Mouse (Mus musculus) thymus, postnatal 0 days (tissue): ENCODE results near the gene Mob3b. TPM values are rescaled to one million over a fixed set of nuclear protein-coding genes. Genes with fewer than 3 reads are reported as not detected.

Experiments
- DNase-seq: peaks from one replicate; pipeline ENCODE4 v3.0.0-alpha.2; 2015; ENCODE audit warnings: low spot score
- polyA plus RNA-seq: library from polyadenylated mRNA; unstranded; fragments of >200 nt; fragmentation: Nextera tagmentation; extraction: Ambion mirVana; gene quantifications from 2 replicates; pipeline ENCODE4 v1.2.1, GENCODE M21; 2015

The Mob3b gene
- polyA plus RNA-seq, 1 experiment from 2014 or later, result 6.2 TPM

DNA sequence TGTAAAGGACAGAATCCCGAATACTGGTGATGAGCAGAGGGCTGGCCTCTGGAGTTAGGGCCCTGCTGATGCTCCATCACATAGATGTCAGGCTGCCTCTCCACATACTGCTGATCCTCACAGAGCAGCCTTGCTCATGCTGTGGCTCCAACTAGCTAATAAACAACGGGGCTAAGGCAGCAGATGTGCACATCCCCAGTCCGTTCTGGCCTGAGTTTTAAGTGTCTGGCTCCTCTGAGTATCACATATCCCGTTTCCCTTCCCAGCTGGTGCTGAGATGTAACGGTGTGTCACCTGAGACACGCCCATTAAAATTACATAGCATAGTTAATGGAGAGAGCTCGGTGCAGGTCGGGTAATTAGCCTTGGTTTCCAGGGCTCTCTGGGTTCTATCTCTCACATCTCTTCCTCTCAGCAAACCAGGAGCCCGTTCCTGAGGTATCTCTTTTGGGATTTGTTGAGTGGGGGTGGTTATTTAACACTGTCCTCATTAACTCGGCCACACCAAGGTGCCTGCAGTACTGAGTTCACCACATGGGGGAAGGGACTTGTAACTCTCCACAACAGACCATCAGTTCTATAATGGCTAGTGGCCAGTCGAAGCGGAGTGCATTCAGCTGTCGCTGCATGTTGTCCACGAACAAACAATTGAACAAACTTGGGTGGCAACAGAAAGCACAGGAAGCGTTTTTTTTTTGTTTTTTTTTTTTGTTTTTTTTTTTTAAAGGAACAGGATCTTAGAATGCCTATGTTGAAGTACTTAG lies 92.0 kb downstream of the Mob3b start:
- DNase-seq, result no peak

DNA sequence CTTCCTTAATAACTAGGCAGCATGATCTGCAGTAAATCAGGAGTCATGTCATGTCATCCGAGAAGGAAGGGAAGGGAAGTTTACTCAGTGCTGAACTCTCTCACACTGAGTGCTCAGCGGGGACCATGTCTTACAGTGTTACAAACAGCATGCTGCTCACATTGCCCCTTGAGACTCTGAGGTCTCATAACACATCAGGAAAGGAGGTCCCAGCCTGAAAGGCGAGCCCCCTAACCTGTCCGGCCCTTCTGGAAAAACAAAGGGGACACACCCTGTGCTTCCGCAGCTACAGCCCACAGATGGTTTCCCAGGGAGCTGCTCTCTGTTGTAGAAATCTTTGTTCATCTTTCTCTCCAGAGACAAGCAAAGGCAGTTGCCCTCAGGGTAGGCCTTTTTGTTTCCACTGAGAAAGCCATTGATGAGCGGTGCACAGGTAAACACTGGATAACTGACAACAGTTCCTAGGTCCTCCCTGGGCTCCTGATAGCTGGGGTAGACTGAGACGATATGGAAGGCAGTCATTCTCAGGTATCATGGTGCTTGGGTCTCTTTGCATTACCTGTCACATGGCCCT lies 94.1 kb downstream of the Mob3b start:
- no peak for DNase-seq

DNA sequence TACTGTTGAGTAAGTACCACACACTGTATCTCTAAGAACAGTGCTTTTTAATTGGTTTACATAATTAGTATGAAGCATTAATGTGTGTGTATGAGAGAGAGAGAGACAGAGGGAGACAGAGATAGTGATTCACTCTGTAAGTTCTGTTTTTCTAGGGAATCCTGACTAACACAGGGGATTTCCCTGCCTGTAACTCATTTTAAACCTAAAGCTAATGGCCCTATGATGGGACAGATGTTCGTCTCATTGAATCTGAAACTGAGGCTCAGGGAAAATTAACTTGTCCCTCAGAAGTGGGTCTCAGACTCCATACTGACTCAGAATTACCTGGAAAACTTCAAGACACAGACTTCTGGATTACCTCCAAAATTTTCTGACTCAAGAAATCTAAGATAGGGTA lies 96.3 kb downstream of the Mob3b start:
- no peak for DNase-seq

DNA sequence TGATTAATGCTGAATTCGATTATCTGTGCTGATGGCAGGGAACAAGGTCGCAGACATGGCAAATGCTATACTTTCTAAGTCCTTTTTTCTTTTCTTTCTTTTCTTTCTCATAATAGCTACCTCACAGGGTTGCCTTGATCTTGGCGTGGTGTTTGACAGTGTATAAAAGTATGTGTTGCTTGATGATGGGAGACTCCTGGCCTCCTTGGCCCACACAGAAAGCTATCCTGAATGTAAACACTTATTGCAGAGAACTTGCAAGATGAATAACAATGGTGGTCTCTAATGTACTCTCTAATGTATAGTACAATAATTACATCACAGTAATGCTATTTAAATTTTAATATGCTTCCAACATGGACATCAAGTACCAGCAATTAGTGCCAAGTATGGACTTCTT lies 96.9 kb downstream of the Mob3b start:
- no peak for DNase-seq

DNA sequence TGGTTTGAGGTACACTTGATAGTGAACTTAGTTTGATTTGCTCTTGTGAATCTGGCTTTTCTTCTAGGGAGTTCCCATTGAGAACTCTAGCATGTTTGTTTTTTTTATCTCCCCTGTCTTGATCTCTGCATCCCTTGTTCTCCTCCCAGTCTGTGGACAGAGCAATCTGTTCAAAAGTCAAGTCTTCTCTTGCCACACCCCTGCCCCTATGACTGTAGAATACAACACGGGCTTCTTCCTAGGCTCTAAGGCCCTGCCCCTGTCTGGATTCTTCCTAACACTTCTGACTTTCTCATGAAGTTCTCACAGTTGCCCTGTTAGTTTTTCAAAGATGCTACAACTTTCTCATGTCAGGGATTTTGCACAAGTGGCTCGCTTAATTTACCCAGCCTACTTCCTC lies 102.9 kb downstream of the Mob3b start:
- DNase-seq, result no peak

DNA sequence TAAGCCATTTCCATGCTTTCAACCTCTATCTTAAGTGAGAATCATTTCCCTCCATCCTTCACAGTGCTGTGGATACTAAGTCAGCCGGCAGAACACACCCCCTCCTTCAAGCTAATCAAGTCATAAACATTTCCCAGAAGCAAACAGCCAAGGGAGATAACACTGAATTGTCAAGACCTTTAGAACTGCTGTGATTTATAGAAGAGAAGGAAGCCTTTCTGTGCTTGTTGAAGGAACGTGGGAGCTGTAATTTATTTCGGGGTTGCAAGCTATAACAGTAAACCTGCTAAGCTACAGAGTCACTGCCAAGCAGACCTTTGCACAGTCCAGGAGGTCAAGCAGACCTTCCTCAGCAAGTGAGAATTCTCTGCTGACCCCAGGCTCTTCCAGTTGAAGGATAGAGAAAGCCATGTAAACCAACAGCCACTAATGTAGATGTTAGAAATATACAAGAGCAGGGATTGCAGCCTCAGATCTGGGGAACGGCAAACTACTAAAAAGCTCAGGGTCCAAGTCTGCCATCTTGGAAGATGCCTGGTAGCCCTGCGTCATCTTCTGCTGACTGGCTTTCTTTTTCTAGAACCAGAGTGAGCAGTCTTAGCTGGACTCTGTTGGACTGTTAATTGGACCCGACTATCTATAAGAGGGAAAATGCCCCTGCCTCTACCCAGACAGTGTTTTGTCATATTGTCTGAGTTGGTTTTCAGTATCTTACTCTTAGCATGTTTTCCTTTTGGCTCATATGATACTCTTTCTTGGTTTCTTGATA lies 104.9 kb downstream of the Mob3b start:
- no peak for DNase-seq

DNA sequence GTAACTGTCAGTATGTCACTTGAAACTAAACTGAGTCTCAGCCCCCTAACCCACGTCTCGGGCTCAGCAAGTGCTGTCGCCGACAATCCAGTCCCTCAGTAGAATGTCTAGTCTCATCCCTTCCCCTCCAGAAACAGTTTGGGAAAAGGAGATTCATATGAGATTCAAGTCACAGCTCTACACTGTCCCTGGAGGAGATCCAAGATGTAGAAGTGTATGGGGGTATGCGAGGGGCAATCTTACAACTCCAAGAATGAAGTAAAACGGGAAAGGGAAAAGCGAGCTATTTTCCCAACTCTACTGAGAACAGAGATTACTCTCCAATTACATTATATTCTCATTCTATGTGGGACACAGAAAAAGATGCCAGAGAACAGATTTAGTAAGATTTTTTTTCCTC lies 106.1 kb downstream of the Mob3b start:
- no peak for DNase-seq

DNA sequence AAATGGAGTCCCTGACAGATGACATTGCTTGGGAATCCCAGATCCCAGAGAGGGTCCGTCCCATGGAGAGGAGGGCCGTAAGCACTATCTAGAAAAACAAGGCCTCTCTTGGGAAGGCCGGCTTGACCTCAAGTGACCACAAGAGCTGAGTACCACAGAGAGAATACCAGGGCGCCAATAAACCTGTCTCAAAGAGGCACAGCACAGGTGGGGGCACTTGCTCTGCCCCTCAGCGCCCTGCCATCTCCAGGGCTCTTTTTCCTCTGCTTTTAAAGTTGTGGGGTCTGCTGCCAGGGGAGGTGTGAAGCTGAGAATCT lies 107.6 kb downstream of the Mob3b start:
- no peak for DNase-seq

DNA sequence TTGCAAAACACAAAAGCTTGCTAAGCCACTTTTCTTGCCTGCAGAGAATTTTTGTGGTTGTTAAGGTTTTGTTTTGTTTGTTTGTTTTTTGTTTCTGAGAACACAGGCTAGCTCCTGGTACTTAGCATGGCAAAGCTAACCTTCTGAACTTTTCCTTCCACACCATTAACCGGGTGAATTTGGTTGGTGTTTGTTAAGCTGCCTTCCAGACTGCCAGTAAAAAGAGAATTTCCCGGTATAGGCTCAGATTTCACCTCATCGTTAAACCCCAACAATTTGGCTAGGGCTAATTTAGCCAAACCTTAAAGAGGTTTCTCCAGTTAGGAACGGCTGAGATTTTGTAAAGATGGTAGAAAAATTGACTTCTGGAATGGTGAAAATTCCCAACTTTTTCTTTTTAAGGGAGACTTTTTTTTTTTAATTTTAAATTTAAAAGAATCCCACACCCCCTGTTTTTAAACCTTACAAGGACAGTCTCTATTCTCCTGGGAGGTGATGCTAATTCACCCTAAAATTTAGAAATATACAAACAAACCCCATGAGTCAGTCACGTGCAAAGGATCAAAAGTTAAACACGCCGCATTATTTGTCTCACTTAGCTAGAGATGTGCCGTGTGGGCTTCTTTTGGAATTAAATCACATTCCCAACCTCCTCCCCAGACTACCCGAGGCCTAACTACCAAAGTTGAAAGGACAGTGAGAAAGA lies 108.1 kb downstream of the Mob3b start:
- DNase-seq, result no peak

DNA sequence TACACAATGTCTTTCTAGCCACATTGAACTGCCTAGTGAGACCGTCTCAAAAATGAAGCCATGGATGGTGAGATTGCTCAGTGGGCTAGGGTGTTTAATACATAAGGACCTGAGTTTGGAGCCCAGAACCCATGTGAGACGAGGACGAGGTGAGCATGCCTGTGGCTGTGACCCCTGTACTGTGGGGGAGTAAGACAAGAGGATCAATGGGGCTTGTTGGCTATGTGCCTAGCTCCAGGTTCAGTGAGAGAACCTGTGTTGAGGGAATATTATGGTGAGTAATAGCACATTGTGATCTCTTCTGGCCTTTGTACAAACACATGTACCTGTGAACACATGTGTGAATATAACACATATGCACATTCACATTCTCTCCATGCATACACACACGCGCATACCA lies 116.4 kb downstream of the Mob3b start:
- no peak for DNase-seq

DNA sequence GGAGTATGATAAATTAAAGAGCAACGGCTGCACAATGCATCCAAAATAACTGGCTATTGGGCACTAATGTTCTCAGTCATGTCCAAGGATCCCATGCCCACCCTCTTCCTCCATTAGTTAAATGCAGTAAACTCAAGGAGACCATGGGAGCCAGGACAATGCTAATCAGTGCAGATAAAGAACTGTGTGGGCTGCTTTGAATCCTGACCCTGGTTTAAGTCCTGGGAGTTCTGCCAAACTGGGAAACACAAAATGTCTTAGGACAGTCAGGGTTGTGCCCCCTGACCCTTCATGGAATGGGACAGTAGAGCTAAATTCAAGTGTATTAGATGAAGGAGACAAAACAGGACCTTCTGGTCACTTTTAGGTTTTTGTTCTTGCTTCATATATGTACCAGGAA lies 117.0 kb downstream of the Mob3b start:
- no peak for DNase-seq

DNA sequence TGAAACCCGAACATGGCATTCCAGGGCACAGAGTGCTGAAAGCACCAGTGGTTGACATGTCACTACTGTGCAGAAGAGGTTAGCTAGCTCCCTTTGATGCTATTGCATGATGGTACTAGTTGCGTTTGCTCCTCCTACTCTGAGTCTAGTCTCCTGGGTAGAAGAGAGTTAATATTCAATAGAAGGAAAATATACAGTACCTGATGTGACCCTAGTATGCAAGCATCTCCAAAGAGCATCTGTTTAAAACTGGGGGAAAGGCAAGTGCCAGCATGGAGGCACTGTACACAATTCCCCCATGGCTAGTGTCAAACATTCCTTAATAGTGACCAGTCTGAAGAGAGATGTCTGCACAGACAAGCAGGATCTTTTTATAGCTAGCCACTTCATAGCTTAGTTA lies 119.5 kb downstream of the Mob3b start:
- no peak for DNase-seq

DNA sequence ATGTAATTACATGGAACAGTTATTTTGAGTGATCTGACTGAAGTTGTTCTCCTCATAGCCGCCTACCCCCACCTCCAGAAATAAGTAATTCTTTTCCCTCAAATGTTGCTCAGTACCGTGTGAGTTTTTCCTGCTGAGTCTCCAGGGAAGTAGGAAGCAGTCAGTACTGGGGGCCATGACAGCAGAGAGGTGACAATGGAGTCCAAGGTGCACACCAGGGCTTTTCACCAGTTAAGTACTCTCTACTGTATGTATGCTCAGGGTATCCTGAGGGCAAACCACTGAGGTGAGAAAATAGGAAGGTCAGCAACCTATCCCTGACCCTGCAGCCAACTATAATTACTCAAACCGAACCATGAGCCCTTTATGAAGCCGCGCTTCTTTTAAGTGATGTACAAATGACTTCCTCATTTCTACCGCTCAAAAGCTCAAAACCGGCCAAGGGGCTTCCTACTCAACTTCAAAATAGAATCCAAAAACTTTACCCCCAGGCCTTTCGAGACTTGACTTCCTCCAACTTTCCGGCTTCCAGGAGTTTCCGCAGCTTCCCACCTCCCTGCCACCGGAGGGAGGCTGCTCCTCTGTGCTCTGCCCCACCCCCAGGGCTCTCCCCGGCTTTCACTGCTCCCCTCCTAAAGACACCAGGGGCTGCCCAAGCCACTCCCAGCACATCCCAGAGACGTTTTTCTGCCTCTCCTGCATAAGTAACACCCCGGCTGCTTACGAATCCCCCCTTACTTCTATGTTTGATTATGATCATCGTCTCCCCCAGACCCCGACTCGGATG lies 122.6 kb downstream of the Mob3b start:
- no peak for DNase-seq

DNA sequence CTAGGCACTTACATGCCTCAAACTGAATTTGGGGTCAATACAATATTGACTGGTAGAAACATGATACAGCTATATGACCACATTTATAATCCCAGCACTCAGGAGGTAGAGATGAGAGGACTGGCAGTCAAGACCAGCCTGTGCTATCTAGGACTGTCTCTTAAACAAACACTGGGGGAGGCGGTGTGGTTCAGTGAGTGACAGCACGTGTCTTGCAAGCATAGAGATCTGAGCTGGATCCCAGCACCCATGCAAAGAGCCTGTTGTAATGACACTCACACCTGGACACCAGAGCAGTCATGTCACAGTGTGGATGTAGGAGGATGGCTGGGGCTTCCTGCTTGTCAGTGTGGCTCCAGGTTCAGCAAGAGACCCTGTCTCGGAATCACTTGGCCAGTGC lies 124.5 kb downstream of the Mob3b start:
- no peak for DNase-seq

DNA sequence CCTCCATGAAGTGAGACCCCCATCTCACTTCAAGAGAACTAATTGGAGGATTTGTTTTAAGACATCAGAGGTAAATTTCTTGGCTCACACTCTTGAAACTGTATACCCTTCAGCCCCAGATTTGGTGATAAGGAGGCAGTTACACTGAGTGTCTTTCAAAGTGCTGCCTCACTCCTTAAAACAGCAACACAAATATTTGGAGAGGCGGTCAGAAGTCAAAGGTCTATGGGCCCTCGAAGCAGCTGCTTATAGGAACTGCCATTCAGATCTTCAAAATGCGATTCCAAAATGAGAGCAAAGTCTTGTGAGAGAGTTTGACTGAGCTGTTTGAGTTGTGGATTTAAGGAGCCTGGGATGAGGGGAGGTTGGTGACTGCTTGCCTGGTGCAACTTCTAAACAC lies 125.7 kb downstream of the Mob3b start:
- no peak for DNase-seq

DNA sequence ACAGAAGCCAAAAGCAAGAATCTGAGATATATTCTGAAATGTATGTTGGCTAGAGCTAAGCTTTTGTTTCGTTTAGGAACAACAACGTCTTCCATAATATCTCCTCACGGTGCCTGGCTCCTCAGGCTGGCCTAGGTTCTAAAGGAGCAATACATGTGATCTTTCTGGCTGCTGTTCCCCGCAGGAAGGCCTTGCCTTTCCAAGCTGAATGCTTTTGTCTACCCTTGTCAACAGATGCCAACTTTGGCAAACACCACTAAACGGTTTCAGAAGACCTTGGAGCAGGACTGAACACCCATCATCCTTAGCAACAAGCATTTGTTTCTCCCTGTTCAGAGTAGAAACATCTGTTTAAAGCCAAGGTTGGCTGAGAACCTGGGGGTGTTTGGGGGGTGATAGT lies 126.1 kb downstream of the Mob3b start:
- no peak for DNase-seq

DNA sequence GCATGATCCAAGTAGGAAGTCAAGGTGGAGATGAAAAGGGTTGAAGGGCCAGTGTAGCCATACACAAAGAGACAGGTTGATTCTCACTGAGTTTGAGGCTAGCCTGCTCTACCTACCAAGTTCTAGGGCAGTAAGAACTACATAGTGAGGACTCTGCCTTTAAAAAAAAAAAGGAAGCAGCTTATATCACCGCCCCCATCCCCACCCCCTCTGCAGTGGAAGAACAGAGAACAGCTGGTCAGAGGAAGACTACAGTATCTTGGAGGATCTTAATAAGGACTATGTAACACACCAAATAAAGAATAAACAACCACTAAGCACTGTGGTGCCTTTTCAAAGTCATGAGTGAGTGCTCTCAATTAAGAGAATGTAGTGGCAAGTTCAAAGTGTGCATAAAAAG lies 138.9 kb downstream of the Mob3b start:
- DNase-seq, result no peak

DNA sequence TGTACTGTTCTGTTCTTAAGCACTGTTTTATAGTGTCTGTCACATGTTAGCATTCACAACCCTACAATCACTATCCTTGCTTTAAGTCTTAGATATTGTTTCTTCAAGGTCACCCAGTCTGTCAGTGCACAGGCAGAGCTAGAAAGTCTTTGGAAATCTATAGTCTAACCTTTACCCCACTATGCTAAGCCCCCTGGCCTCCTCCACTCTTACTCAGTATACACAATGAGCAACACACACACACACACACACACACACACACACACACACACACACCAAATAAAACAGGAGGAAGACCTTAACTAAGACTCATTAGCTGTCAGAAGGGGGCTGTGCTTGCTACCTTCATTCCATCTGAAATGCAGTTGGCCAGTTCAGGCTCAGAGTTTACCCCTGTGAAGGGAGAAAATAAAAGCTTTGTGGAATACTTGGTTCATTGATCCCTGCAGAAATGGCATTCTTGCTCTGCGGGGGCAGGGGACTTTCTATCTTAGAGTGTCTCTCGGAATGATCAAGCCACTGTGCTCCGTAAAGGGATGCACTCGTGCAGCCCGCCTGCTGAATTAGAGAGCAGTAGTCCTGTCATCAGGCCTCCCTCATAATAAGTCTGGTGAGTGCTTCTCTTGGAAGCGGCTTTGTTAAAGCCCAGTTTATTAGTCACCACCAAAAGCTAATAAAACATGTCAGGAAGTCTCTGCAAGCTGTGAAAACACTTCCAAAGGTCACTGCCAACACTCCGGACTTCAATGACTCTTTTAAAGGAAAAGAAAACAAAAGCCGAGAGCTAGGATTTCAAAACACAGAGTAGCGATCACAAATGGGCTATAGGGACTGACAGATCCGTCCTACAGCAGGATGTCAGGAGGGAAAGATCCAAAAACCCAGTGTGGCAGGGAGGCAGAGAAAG lies 144.6 kb downstream of the Mob3b start:
- no peak for DNase-seq

DNA sequence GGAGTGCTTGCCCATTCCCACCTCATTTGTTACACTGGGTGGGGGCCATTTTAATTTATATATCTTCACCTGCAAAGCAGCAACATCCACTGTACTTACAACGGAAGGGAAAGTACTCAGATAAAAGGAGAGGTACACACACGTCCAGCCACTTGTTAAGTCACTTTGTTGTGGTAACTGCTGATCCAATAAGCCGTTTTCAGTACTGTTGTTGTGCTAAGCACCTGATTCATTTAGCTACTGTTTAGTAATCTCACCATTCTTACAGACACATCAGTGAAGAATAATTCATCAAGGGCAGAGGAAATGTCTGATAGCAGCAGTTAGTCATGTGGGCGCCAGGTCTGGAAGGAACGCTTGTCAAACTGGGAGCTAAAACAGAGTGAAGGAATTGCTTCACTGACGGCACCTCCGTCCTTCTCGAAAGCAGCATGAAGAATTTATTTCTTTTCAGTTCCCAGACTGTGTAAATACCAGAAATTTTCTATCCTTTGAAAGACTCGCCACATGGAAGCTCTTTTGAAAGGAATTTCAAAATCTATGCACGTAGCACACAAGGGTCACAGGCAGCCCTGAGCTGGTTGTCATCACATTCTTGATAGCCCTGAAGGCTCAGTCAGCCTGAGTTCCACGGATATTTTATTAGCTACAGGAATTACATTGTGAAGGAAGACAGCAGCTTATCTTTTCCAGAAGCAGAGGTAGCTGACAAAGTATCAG lies 150.6 kb downstream of the Mob3b start:
- DNase-seq, result no peak

DNA sequence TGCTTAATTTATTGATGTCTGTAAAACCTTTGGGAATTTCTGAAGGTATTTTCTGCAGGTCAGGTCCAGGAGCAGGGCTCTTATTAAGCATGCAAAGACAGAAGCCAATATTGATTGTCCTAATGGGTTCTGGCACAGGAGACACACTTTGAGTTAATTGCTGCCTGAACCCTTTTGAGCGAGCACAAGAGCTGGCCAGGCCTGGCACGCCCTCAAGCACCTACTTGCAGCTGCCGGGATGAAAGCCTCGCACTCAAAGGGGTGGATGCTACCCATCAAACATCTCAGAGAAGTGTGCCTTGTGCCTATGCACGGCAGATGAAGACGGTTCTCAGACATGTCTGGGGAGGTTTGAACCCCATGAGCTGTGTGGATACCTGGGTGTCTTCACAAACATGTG lies 151.2 kb downstream of the Mob3b start:
- peak; percentile 7 for DNase-seq
